Comparison of ENCODE assay signal across 7 mouse cellular contexts in genomic region chr5:45519960-45520808, GRCm38 (mm10). TPM values are rescaled to one million over a fixed set of nuclear protein-coding genes. Genes with fewer than 3 reads are reported as not detected.
DNase-seq lines count a peak whose midpoint lies in the region; ATAC-seq lines count a peak whose summit lies in the region.

Gene Med28 (plus strand): TSS chr5:45520229.

- peaks cover 8% of the 10 kb centered on the region for H3K4me1 ChIP-seq in intestine, embryonic 16.5 days (ENCODE audit: control insufficient read depth, insufficient read depth, low read length)
- peaks cover 13% of the 10 kb centered on the region for H3K4me1 ChIP-seq in midbrain, embryonic 11.5 days (ENCODE audit: control insufficient read depth, insufficient read depth, low read length)

- WGBS in intestine, embryonic 16.5 days, result 1% methylated on average over 56 of the region's 56 CpGs
- 3% methylated on average over 56 of the region's 56 CpGs for WGBS in midbrain, embryonic 11.5 days

- H3K9me3 ChIP-seq in intestine, embryonic 16.5 days (ENCODE audit: control insufficient read depth, low read length), result no peaks in the 10 kb centered on the region
- H3K9me3 ChIP-seq in midbrain, embryonic 11.5 days (ENCODE audit: control insufficient read depth, low read length), result no peaks in the 10 kb centered on the region

- peak; percentile 97 for DNase-seq in adrenal gland, adult 2 months
- DNase-seq in embryo, embryonic 11.5 days (ENCODE audit: low read depth, low spot score), result peak; percentile 79
- DNase-seq in gastrocnemius, postnatal 4 days (ENCODE audit: low spot score in 2 of 2), result peak; percentile 96 to 97
- DNase-seq in left cerebral cortex, postnatal 36 days (ENCODE audit: low spot score in 2 of 2), result peak; percentile 94 to 95
- DNase-seq in midbrain, embryonic 11.5 days (ENCODE audit: low spot score, missing footprints), result peak; percentile 100
- DNase-seq in skeletal muscle tissue, adult 2 months (ENCODE audit: low read depth, low spot score), result peak; percentile 90

- peak within 1 kb of the TSS; percentile 97 for H3K9ac ChIP-seq in intestine, embryonic 16.5 days (ENCODE audit: low read depth, low read length)
- H3K9ac ChIP-seq in midbrain, embryonic 11.5 days (ENCODE audit: low read length), result peak within 1 kb of the TSS; percentile 91

- intact Hi-C loops in left cerebral cortex, postnatal 36 days (cut with DNase I), result no loop called here

- peak within 1 kb of the TSS; percentile 99 for H3K4me3 ChIP-seq in intestine, embryonic 16.5 days (ENCODE audit: low read length)
- H3K4me3 ChIP-seq in midbrain, embryonic 11.5 days (ENCODE audit: low read depth, low read length), result peak within 1 kb of the TSS; percentile 77

- peak within 1 kb of the TSS; percentile 92 for H3K4me2 ChIP-seq in intestine, embryonic 16.5 days (ENCODE audit: low read depth, low read length)
- peak within 1 kb of the TSS; percentile 92 for H3K4me2 ChIP-seq in midbrain, embryonic 11.5 days

- H3K27ac ChIP-seq in intestine, embryonic 16.5 days (ENCODE audit: low read length), result peak within 1 kb of the TSS; percentile 69
- peak within 1 kb of the TSS; percentile 41; the same call in 1 of the 2 replicates for H3K27ac ChIP-seq in midbrain, embryonic 11.5 days (ENCODE audit: low read depth, low read length)

- H3K27me3 ChIP-seq in intestine, embryonic 16.5 days (replicated peaks; ENCODE audit: control insufficient read depth, insufficient read depth, low read length), result no peaks in the 10 kb centered on the region
- no peaks in the 10 kb centered on the region for H3K27me3 ChIP-seq in midbrain, embryonic 11.5 days (ENCODE audit: control insufficient read depth, insufficient read depth, low read length)

- peak; percentile 95 for ATAC-seq in intestine, embryonic 16.5 days
- ATAC-seq in midbrain, embryonic 11.5 days (ENCODE audit: low FRiP score), result peak; percentile 98

- H3K36me3 ChIP-seq in intestine, embryonic 16.5 days (ENCODE audit: control insufficient read depth, insufficient read depth, low read length), result peaks cover 7% of the 10 kb centered on the region; the same call in 1 of the 2 replicates
- H3K36me3 ChIP-seq in midbrain, embryonic 11.5 days (ENCODE audit: control insufficient read depth, insufficient read depth, low read length), result no peaks in the 10 kb centered on the region; the same call in 1 of the 2 replicates

RNA-seq across cellular contexts. Expression of gene Med28, which starts in this region (rescaled TPM):
- 100 to 1,000 TPM in 1 of 2 experiments, 10 to 100 TPM in 1; 78.9 to 107 TPM for total RNA-seq in adrenal gland, adult 2 months (2021)
- 145 and 147 TPM in 2 replicates for polyA plus RNA-seq in adrenal gland, adult 2 months (2012; rRNA removed)
- 10 to 100 TPM; 45.1 to 49.1 TPM for total RNA-seq in gastrocnemius, postnatal 4 days (2021)
- polyA plus RNA-seq in intestine, embryonic 16.5 days (2015; fragmentation: Nextera tagmentation; extraction: Ambion mirVana), result 220 and 233 TPM in 2 replicates
- 100 to 1,000 TPM in 1 of 2 experiments, 10 to 100 TPM in 1; 98.5 to 101 TPM for total RNA-seq in left cerebral cortex, postnatal 36 days (2021)
- 284 and 309 TPM in 2 replicates for polyA plus RNA-seq in midbrain, embryonic 11.5 days (2014; fragmentation: Nextera tagmentation; extraction: Ambion mirVana)

Comparison
In these comparisons a context has a peak if more than half of its experiments do, and no peak if none do; other contexts are left out.
1. Peak in every context shown above with its lines: DNase-seq, ATAC-seq, H3K4me3 ChIP-seq and H3K27ac ChIP-seq.